Mouse (Mus musculus): ENCODE data around the gene Obsl1. TPM values are rescaled to one million over a fixed set of nuclear protein-coding genes. Genes with fewer than 3 reads are reported as not detected.

The Obsl1 gene
- total and polyA plus RNA-seq, 3 experiments = 0.08 to 1.2 TPM; not detected in 1

DNA sequence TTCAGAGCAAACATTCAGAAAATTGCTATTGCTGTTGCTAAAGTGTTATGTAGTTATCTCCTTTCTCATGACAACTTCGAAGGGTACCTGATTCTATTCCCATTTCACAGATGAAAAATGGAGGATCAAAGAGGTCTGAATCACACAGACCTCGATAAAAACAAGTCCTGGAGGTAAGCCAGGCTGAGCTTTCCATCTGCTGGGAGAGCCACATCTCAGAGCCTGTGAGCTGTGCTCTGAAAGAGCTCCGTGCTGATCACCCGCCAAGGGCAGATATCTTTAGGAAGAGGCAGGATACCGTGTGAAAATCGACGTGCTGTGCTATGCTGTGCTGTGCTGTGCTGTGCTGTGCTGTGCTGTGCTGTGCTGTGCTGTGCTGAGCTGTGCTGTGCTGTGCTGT lies 46.0 kb downstream of the Obsl1 start:
- TF ChIP-seq MAZ (IDR thresholded peaks at IDR 0.05; ENCODE audit: low read depth, low read length) (no peak), POLR2A (IDR thresholded peaks at IDR 0.05; ENCODE audit: control insufficient read depth in 1 of 2, insufficient read depth in 1 of 2, low read depth in 1 of 2, low read length in 2 of 2, poor library complexity in 1 of 2) (no peak)
- Histone ChIP-seq H3K4me3 (ENCODE audit: control insufficient read depth in 1 of 2, insufficient read depth in 1 of 2, low read depth in 2 of 2, low read length in 2 of 2) (no peak overlapping the region), H3K36me3 (ENCODE audit: control insufficient read depth in 1 of 2, insufficient read depth in 2 of 2, low read length in 2 of 2) (peaks cover 0 to 19% of the 10 kb centered on the region in 2 experiments; a peak in 2 of 4 replicates), H3K27ac (ENCODE audit: control insufficient read depth, low read depth, low read length) (no peak overlapping the region), H3K79me2 (ENCODE audit: control insufficient read depth, insufficient read depth, low read length, poor library complexity) (no peaks in the 10 kb centered on the region), H3K9me3 (replicated peaks; ENCODE audit: insufficient read depth, low read length) (no peaks in the 10 kb centered on the region), H3K4me1 (ENCODE audit: control insufficient read depth in 1 of 2, insufficient read depth in 2 of 2, low read length in 2 of 2) (peaks cover 11 to 29% of the 10 kb centered on the region in 2 experiments), H3K27me3 (ENCODE audit: control insufficient read depth in 1 of 2, insufficient read depth in 2 of 2, low read length in 2 of 2) (no peaks in the 10 kb centered on the region), H3K9ac (ENCODE audit: control insufficient read depth, low read depth, low read length, poor library complexity, severe bottlenecking) (no peak overlapping the region)
- no peak for DNase-seq (ENCODE audit: low read depth, low spot score)

DNA sequence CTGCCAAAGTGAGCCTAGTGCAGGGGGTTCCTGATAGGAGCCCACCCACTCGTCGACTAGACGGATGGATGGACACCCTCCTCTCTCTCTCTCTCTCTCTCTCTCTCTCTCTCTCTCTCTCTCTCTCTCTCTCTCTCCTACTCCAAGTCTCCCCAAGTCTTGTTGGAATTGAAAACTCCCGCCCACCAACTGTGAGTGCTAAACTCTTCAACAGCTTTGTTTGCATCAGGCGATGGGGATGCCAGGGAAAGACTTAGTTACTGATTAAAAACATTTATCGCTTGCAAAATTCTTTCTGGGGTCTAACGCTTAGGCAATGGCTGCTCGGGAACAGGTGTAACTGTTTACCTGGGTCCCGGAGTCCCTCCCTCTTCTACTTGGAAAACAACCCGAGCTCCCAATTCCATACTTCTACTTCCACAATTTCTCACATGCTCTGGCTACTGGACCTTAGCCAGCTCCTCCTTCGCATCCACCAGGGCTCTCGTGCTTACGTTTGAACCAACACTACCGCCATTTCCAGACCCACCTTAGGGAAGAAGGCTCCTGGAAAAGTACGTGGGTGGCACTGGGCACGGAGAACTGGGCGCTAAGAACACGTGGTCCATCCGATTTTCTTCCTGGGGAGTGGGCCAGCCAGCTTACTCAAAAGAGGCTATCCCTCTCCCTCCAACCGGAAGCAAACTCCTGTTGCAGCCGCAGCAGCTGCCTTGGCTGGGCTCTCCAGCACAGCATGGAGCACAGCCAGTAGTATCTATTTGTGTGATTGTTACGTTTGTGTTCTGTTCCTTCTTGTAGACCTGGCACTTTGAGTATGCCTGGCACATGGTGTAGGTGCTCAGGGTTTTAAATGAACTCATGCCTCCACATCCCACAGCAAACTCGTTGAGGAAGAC lies 47.2 kb downstream of the Obsl1 start:
- Histone ChIP-seq H3K4me1 (ENCODE audit: control insufficient read depth in 1 of 2, insufficient read depth in 2 of 2, low read length in 2 of 2) (peaks cover 8 to 17% of the 10 kb centered on the region in 2 experiments), H3K9ac (ENCODE audit: control insufficient read depth, low read depth, low read length, poor library complexity, severe bottlenecking) (no peak overlapping the region), H3K36me3 (ENCODE audit: control insufficient read depth in 1 of 2, insufficient read depth in 2 of 2, low read length in 2 of 2) (peaks cover 0 to 11% of the 10 kb centered on the region in 2 experiments; a peak in 2 of 4 replicates), H3K27ac (ENCODE audit: control insufficient read depth, low read depth, low read length) (no peak overlapping the region), H3K9me3 (replicated peaks; ENCODE audit: insufficient read depth, low read length) (no peaks in the 10 kb centered on the region), H3K79me2 (ENCODE audit: control insufficient read depth, insufficient read depth, low read length, poor library complexity) (no peaks in the 10 kb centered on the region), H3K27me3 (ENCODE audit: control insufficient read depth in 1 of 2, insufficient read depth in 2 of 2, low read length in 2 of 2) (peaks cover 0 to 3% of the 10 kb centered on the region in 2 experiments; a peak in 2 of 4 replicates), H3K4me3 (ENCODE audit: control insufficient read depth in 1 of 2, insufficient read depth in 1 of 2, low read depth in 2 of 2, low read length in 2 of 2) (no peak overlapping the region)
- no peak for DNase-seq (ENCODE audit: low read depth, low spot score)
- TF ChIP-seq MYC (IDR thresholded peaks at IDR 0.05; ENCODE audit: low read depth, low read length) (no peak), CHD2 (IDR thresholded peaks at IDR 0.05; ENCODE audit: low read length) (no peak), NRF1 (IDR thresholded peaks at IDR 0.05; ENCODE audit: insufficient read depth, low read depth, low read length, poor library complexity, severe bottlenecking) (no peak), MXI1 (IDR thresholded peaks at IDR 0.05; ENCODE audit: low read depth, low read length) (no peak), UBTF (IDR thresholded peaks at IDR 0.05; ENCODE audit: borderline replicate concordance, insufficient read depth, low read depth, low read length) (no peak), EP300 (IDR thresholded peaks at IDR 0.05; ENCODE audit: low read depth in 1 of 2, low read length in 2 of 2) (no peak)

DNA sequence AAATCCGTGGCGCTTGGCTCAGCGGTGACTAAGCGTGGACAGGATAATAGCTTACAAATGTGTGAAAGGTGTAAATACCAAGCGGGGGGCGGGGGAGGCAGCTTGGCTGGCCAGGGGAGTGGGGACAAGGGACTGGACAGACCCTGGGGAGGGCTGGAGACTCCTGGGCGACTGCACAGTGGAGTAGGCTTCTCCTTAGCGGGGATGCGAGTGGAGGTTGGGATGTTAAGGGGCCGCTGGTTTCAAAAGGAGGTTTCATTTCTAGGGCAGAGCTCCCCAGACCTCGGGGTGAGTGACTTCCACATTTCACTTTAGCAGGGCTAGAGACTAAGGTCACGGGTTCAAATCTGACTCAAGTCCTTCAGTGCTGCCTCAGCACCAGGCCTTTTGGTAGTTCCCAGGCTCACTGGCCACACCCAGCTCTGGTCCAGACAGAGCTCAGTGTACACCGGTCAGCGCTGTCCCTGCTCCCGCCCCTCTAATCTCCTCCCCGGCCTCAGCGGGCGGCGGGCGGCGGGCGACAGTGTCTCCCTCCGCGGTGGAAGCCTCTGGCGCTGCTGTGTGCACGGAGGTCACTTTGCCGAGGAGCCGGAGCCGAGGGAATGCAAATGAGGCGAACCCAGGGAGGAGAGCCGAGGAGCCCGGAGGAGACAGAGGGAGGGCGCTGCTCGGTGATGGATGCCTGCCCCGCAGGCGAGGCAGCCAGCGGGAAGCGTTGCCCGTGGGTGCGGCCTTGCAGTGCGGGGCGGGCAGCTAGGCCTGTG lies 48.0 kb downstream of the Obsl1 start:
- Histone ChIP-seq H3K27ac (ENCODE audit: control insufficient read depth, low read depth, low read length) (no peak overlapping the region), H3K27me3 (ENCODE audit: control insufficient read depth in 1 of 2, insufficient read depth in 2 of 2, low read length in 2 of 2) (peaks cover 0 to 3% of the 10 kb centered on the region in 2 experiments; a peak in 2 of 4 replicates), H3K79me2 (ENCODE audit: control insufficient read depth, insufficient read depth, low read length, poor library complexity) (no peaks in the 10 kb centered on the region), H3K9me3 (replicated peaks; ENCODE audit: insufficient read depth, low read length) (no peaks in the 10 kb centered on the region), H3K4me3 (ENCODE audit: control insufficient read depth in 1 of 2, insufficient read depth in 1 of 2, low read depth in 2 of 2, low read length in 2 of 2) (no peak overlapping the region), H3K4me1 (ENCODE audit: control insufficient read depth in 1 of 2, insufficient read depth in 2 of 2, low read length in 2 of 2) (peaks cover 5 to 10% of the 10 kb centered on the region in 2 experiments), H3K36me3 (ENCODE audit: control insufficient read depth in 1 of 2, insufficient read depth in 2 of 2, low read length in 2 of 2) (peaks cover 0 to 5% of the 10 kb centered on the region in 2 experiments; a peak in 2 of 4 replicates), H3K9ac (ENCODE audit: control insufficient read depth, low read depth, low read length, poor library complexity, severe bottlenecking) (no peak overlapping the region)
- DNase-seq (ENCODE audit: low read depth, low spot score) = no peak
- TF ChIP-seq BHLHE40 (IDR thresholded peaks at IDR 0.05; ENCODE audit: borderline replicate concordance, low read depth, low read length) (no peak), GATA1 (IDR thresholded peaks at IDR 0.05; ENCODE audit: low read depth, low read length) (no peak), MAFK (IDR thresholded peaks at IDR 0.05; ENCODE audit: borderline replicate concordance, low read depth, low read length) (no peak), RCOR1 (IDR thresholded peaks at IDR 0.05; ENCODE audit: low read depth, low read length) (no peak), ZC3H11A (IDR thresholded peaks at IDR 0.05; ENCODE audit: low read depth, low read length) (no peak), SMC3 (IDR thresholded peaks at IDR 0.05; ENCODE audit: low read depth, low read length) (no peak), TAL1 (IDR thresholded peaks at IDR 0.05; ENCODE audit: low read length) (no peak), E2F4 (IDR thresholded peaks at IDR 0.05; ENCODE audit: borderline replicate concordance, low read depth, low read length) (no peak), MYC (IDR thresholded peaks at IDR 0.05; ENCODE audit: low read depth, low read length) (no peak), JUND (IDR thresholded peaks at IDR 0.05; ENCODE audit: low read depth, low read length) (no peak), MAX (IDR thresholded peaks at IDR 0.05; ENCODE audit: low read length) (no peak), POLR2AphosphoS2 (IDR thresholded peaks at IDR 0.05; ENCODE audit: low read length) (no peak), CHD1 (IDR thresholded peaks at IDR 0.05; ENCODE audit: low read depth, low read length) (no peak), POLR2A (IDR thresholded peaks at IDR 0.05; ENCODE audit: control insufficient read depth in 1 of 2, insufficient read depth in 1 of 2, low read depth in 1 of 2, low read length in 2 of 2, poor library complexity in 1 of 2) (no peak), MEF2A (IDR thresholded peaks at IDR 0.05; ENCODE audit: extremely low read depth, insufficient replicate concordance, low read depth, low read length, poor library complexity, severe bottlenecking) (no peak), MYB (IDR thresholded peaks at IDR 0.05; ENCODE audit: low read depth, low read length) (no peak)

Measured in MEL (cell line).